In the genomic region with DNA sequence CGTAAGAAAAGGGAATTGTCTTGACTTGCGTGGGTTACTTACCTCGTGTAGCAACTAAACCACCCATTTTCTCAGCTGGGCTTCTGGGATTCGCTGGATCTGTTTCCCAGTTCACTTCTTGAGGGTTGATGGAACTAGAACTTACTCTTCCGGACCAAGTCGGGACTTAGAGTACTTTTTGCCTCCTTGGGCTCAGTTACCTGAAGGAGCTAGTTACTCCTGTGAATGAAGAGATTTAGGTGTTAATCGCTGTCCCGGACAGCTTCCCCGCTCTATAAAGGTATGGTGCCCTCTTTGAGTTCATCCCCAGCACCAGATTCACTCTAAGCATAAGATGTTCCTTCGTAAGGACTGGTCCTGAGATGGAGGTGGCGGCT, we compare ENCODE assay signal across 1 mouse cellular context.
TF ChIP-seq lines count a peak whose summit lies in the region.

No protein-coding gene starts in this region.

TF ChIP-seq in CH12.LX, 34 proteins besides CTCF, POLR2A, EP300 and RAD21:
- TF ChIP-seq MXI1 (IDR thresholded peaks at IDR 0.05; ENCODE audit: low read depth, low read length) (peak; percentile 72), MYC (IDR thresholded peaks at IDR 0.05; ENCODE audit: low read depth, low read length) (no peak), SIN3A (IDR thresholded peaks at IDR 0.05; ENCODE audit: low read length) (peak; percentile 62; the same call in 1 of the 2 replicates), ZNF384 (IDR thresholded peaks at IDR 0.05; ENCODE audit: low read depth, low read length) (no peak), ELF1 (IDR thresholded peaks at IDR 0.05; ENCODE audit: low read depth, low read length) (no peak), USF2 (conservative IDR thresholded peaks at IDR 0.05; ENCODE audit: low read depth, low read length) (no peak), JUN (IDR thresholded peaks at IDR 0.05; ENCODE audit: insufficient read depth, low read depth, low read length) (no peak), CHD1 (IDR thresholded peaks at IDR 0.05; ENCODE audit: low read depth, low read length) (0 out of 2 replicates have a peak, but pooled peaks have one; percentile 26), TBP (conservative IDR thresholded peaks at IDR 0.05; ENCODE audit: low read depth, low read length) (no peak), CHD2 (IDR thresholded peaks at IDR 0.05; ENCODE audit: low read length) (no peak), NRF1 (IDR thresholded peaks at IDR 0.05; ENCODE audit: low read depth, low read length) (no peak), NELFE (IDR thresholded peaks at IDR 0.05; ENCODE audit: low read depth, low read length) (no peak), SMC3 (IDR thresholded peaks at IDR 0.05; ENCODE audit: low read depth, low read length) (no peak), MAX (IDR thresholded peaks at IDR 0.05; ENCODE audit: low read length) (peak; percentile 46; the same call in 1 of the 2 replicates)
